Mouse (Mus musculus): ENCODE measurements around the gene Ifnb1. TPM values are rescaled to one million over a fixed set of nuclear protein-coding genes. Genes with fewer than 3 reads are reported as not detected.

Ifnb1 gene
- total RNA-seq, 1 experiment from 2014 or later = not detected

- peak; percentile 74; the same call in 1 of the 2 replicates for ATAC-seq (ENCODE audit: extremely low read depth, insufficient number of reproducible peaks, low FRiP score, poor library complexity, severe bottlenecking)
These were observed 8.2 kb downstream of the Ifnb1 start for GRCm38 (mm10) chr4:88514403-88514802.

GRCm38 (mm10) chr4:88513743-88514142, 8.8 kb downstream of the Ifnb1 start:
- no peak for ATAC-seq (ENCODE audit: extremely low read depth, insufficient number of reproducible peaks, low FRiP score, poor library complexity, severe bottlenecking)

GRCm38 (mm10) chr4:88503753-88504152, 18.8 kb downstream of the Ifnb1 start:
- ATAC-seq (ENCODE audit: extremely low read depth, insufficient number of reproducible peaks, low FRiP score, poor library complexity, severe bottlenecking) = no peak

- no peak for ATAC-seq (ENCODE audit: extremely low read depth, insufficient number of reproducible peaks, low FRiP score, poor library complexity, severe bottlenecking)
These were observed 21.3 kb downstream of the Ifnb1 start for GRCm38 (mm10) chr4:88501247-88501646.

GRCm38 (mm10) chr4:88496321-88497018, 26.1 kb downstream of the Ifnb1 start:
- ATAC-seq (ENCODE audit: extremely low read depth, insufficient number of reproducible peaks, low FRiP score, poor library complexity, severe bottlenecking) = no peak

- no peak for ATAC-seq (ENCODE audit: extremely low read depth, insufficient number of reproducible peaks, low FRiP score, poor library complexity, severe bottlenecking)
These were observed 33.0 kb downstream of the Ifnb1 start for GRCm38 (mm10) chr4:88489622-88490021.

GRCm38 (mm10) chr4:88488107-88488506, 34.5 kb downstream of the Ifnb1 start:
- no peak for ATAC-seq (ENCODE audit: extremely low read depth, insufficient number of reproducible peaks, low FRiP score, poor library complexity, severe bottlenecking)

GRCm38 (mm10) chr4:88480130-88480529, 42.4 kb downstream of the Ifnb1 start:
- ATAC-seq (ENCODE audit: extremely low read depth, insufficient number of reproducible peaks, low FRiP score, poor library complexity, severe bottlenecking) = no peak

GRCm38 (mm10) chr4:88478809-88479186, 43.8 kb downstream of the Ifnb1 start:
- no peak for ATAC-seq (ENCODE audit: extremely low read depth, insufficient number of reproducible peaks, low FRiP score, poor library complexity, severe bottlenecking)

GRCm38 (mm10) chr4:88478177-88478808, 44.3 kb downstream of the Ifnb1 start:
- ATAC-seq (ENCODE audit: extremely low read depth, insufficient number of reproducible peaks, low FRiP score, poor library complexity, severe bottlenecking) = no peak

GRCm38 (mm10) chr4:88476511-88477210, 45.9 kb downstream of the Ifnb1 start:
- ATAC-seq (ENCODE audit: extremely low read depth, insufficient number of reproducible peaks, low FRiP score, poor library complexity, severe bottlenecking) = no peak

- ATAC-seq (ENCODE audit: extremely low read depth, insufficient number of reproducible peaks, low FRiP score, poor library complexity, severe bottlenecking) = no peak
These were observed 46.5 kb downstream of the Ifnb1 start for GRCm38 (mm10) chr4:88476084-88476483.

Other genes starting within 250 kb of the Ifnb1 start
- 68.3 and 71.2 TPM in 2 replicates for gene Hacd4, start 83.8 kb downstream of the Ifnb1 start, total RNA-seq (2017)
- gene Ifna15, start 35.5 kb upstream of the Ifnb1 start, total RNA-seq (2017) = not detected in 2 replicates
- gene Ifna14, start 49.0 kb upstream of the Ifnb1 start, total RNA-seq (2017) = not detected in 2 replicates
- gene Ifna9, start 69.6 kb upstream of the Ifnb1 start, total RNA-seq (2017) = not detected in 2 replicates
- gene Ifna12, start 80.6 kb upstream of the Ifnb1 start, total RNA-seq (2017) = not detected in 2 replicates
- not detected in 2 replicates for gene C87499, start 111.6 kb upstream of the Ifnb1 start, total RNA-seq (2017)
- gene Ifna13, start 121.7 kb upstream of the Ifnb1 start, total RNA-seq (2017) = not detected in 2 replicates
- not detected in 2 replicates for gene Ifna16, start 154.2 kb upstream of the Ifnb1 start, total RNA-seq (2017)
- not detected in 2 replicates for gene Ifna2, start 161.1 kb upstream of the Ifnb1 start, total RNA-seq (2017)
- gene Ifnab, start 168.6 kb upstream of the Ifnb1 start, total RNA-seq (2017) = not detected in 2 replicates
- gene Gm26566, start 199.0 kb upstream of the Ifnb1 start, total RNA-seq (2017) = 0.93 TPM in 1 of 2 replicates, not detected in the other
- 45.5 and 48.4 TPM in 2 replicates for gene Klhl9, start 199.7 kb upstream of the Ifnb1 start, total RNA-seq (2017)
- not detected in 2 replicates for gene Gm13271, start 232.1 kb upstream of the Ifnb1 start, total RNA-seq (2017)
- 0.35 TPM in 1 of 2 replicates, not detected in the other for gene Gm13283, start 237.3 kb upstream of the Ifnb1 start, total RNA-seq (2017)

All from neutrophil, adult 5-6 weeks (primary cell).